ENCODE assay signal across 10 mouse cellular contexts in the genomic region with DNA sequence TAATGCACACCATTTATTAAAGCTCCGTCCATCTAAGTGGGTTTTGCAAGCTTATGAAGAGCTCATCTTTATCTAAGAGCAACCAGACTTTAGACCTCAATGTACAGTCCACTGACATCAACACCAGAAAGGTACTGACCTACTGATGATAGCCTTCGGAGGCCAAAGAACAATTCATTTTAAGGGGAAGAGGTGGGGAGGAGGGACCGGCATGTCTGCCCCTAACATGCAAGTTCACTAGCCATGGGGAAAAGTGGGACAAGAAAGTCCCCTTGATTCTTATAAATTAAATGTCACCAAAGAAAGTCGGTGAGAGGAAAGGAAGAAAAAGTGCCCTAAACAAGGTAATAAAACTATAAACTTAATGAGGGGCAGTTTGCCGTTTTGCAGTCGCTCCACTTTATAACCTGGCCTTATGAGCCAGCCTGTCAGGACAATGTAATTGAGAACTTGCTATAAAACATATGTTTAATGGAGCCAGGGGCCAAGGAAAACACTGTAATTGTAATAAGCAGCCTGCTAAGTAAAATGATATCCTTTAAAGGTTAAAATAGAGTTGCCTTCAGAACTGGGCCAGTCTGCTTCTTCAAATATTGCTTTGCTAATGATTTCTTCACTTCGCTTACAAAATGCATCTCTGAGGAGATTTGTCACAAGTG.
"Had no signal": no experiment of that assay in that cellular context is flagged by ENCODE, and none has a peak within 500 bp of the region (broad histone marks: within the 10 kb centered on the region; RNA-seq: fewer than 3 reads in every experiment).

No protein-coding gene starts in this region.

- H3K9me3 ChIP-seq: limb, embryonic 15.5 days; liver, embryonic 12.5 days; lung, embryonic 15.5 days; midbrain, embryonic 15.5 days had no signal

- H3K4me1 ChIP-seq: liver, embryonic 12.5 days had no signal

- H3K27me3 ChIP-seq: liver, embryonic 12.5 days; lung, embryonic 15.5 days; midbrain, embryonic 15.5 days had no signal

- H3K27ac ChIP-seq: left cerebral cortex, adult 2 months; limb, embryonic 15.5 days; liver, embryonic 12.5 days; lung, embryonic 15.5 days; midbrain, embryonic 15.5 days had no signal

- H3K36me3 ChIP-seq: limb, embryonic 15.5 days; liver, embryonic 12.5 days; lung, embryonic 15.5 days; midbrain, embryonic 15.5 days had no signal

- DNase-seq: kidney, postnatal 25 days; right cerebral cortex, postnatal 14 days; thymus, postnatal 36 days had no signal

- H3K4me3 ChIP-seq: left cerebral cortex, adult 2 months; limb, embryonic 15.5 days; liver, embryonic 12.5 days; lung, embryonic 15.5 days; midbrain, embryonic 15.5 days had no signal

- H3K9ac ChIP-seq: limb, embryonic 15.5 days; liver, embryonic 12.5 days; lung, embryonic 15.5 days; midbrain, embryonic 15.5 days had no signal

- H3K4me2 ChIP-seq: limb, embryonic 15.5 days; liver, embryonic 12.5 days; lung, embryonic 15.5 days; midbrain, embryonic 15.5 days had no signal

- ATAC-seq: inflammation-experienced regulatory T-cells, adult 6 months; intestine, postnatal 0 days; liver, embryonic 12.5 days had no signal
